Mouse (Mus musculus): ENCODE results near the gene Fndc3b. TPM values are rescaled to one million over a fixed set of nuclear protein-coding genes. Genes with fewer than 3 reads are reported as not detected.
"Not testable (repeated sequence)": the region's sequence is repeated elsewhere in the genome, so short reads cannot be mapped to it uniquely, and the experiment has no call there.

Fndc3b gene
- total and polyA plus RNA-seq, 2 experiments from 2014 or later, result 16.4 to 57.1 TPM

DNA sequence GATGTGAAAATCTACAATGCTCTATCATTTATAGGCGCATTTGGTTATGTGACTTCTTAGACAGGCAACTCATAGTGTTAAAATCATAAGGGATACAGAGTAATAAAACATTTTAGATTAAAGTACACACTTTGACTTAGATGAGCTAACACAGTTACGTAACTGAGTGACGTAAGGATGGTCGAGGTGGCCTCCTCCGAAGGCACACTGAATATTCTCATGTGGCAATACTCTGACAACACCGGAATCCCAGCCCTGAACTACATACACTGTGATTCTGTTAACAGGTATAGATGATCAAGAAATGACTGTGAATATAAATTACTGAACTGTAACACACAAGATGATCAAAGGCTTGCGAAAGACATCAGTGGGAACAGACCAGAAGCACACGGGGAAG, 292.5 kb downstream of the Fndc3b start:
- Histone ChIP-seq H3K4me1 (ENCODE audit: control insufficient read depth, insufficient read depth) (no peaks in the 10 kb centered on the region), H3K9ac (replicated peaks; ENCODE audit: low read depth, low read length) (no peak overlapping the region), H3K4me3 (ENCODE audit: low read depth, low read length) (no peak overlapping the region), H3K27ac (ENCODE audit: low read depth) (no peak overlapping the region), H3K4me2 (ENCODE audit: low read depth, low read length) (no peak overlapping the region), H3K9me3 (replicated peaks; ENCODE audit: control insufficient read depth, low read length) (no peaks in the 10 kb centered on the region), H3K36me3 (replicated peaks; ENCODE audit: control insufficient read depth, insufficient read depth, low read length) (peaks cover 64% of the 10 kb centered on the region), H3K27me3 (ENCODE audit: control insufficient read depth, insufficient read depth, low read length) (no peaks in the 10 kb centered on the region)
- no peak for TF ChIP-seq CTCF (IDR thresholded peaks at IDR 0.05; ENCODE audit: low read depth)
- no peak for TF ChIP-seq EP300 (IDR thresholded peaks at IDR 0.05; ENCODE audit: low read depth)
- WGBS, result 95% methylated on average over 8 of the region's 8 CpGs
- no peak for DNase-seq (ENCODE audit: low spot score)
- no peak for ATAC-seq (ENCODE audit: insufficient read depth, low read depth)

DNA sequence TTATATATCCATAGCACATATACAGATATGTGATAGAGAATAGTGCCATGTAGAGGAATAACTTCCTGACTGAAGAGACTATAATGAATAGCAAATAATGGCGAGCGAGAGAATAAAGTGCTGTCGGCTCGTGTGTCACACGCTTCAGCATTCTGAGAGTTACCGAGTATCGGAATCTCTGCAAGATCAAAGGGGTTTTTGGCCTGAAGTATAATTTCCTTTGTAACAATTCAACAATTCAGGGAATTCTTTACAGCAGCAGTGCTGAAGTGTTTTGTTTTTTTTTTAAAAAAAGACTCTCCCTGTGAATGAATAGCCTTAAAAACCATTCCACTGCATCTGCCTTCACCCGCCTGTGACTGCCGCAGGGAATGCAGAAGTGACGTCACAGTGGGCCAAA, 294.3 kb downstream of the Fndc3b start:
- peaks cover 50% of the 10 kb centered on the region for H3K36me3 ChIP-seq (replicated peaks; ENCODE audit: control insufficient read depth, insufficient read depth, low read length)
- H3K4me1 ChIP-seq (ENCODE audit: control insufficient read depth, insufficient read depth), result no peaks in the 10 kb centered on the region
- H3K27ac ChIP-seq (ENCODE audit: low read depth), result no peak overlapping the region
- no peaks in the 10 kb centered on the region for H3K27me3 ChIP-seq (ENCODE audit: control insufficient read depth, insufficient read depth, low read length)
- no peak for TF ChIP-seq CTCF (IDR thresholded peaks at IDR 0.05; ENCODE audit: low read depth)
- no peak for TF ChIP-seq EP300 (IDR thresholded peaks at IDR 0.05; ENCODE audit: low read depth)
- 87% methylated on average over 10 of the region's 10 CpGs for WGBS
- H3K9me3 ChIP-seq (replicated peaks; ENCODE audit: control insufficient read depth, low read length), result no peaks in the 10 kb centered on the region
- ATAC-seq (ENCODE audit: insufficient read depth, low read depth), result no peak
- H3K9ac ChIP-seq (replicated peaks; ENCODE audit: low read depth, low read length), result no peak overlapping the region
- H3K4me3 ChIP-seq (ENCODE audit: low read depth, low read length), result no peak overlapping the region
- H3K4me2 ChIP-seq (ENCODE audit: low read depth, low read length), result no peak overlapping the region
- DNase-seq (ENCODE audit: low spot score), result no peak

DNA sequence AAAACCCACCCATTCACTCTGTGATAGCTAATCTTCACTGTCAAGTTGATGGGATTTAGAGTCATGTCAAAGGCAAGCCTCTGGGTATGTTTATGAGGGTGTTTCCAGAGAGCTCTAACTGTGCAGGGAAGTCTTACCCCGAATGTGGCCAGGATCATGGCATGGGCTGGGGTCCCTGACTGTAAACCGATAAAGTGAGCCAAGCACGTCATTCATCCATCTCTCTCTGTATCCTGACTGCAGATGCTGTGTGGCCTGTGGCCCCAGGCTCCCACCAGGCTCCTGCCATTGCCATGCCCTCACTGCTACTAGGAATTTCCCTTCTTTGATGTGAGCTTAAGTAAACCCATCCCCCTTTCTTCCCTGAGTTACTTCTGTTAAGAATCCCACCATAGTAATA, 297.5 kb downstream of the Fndc3b start:
- no peak overlapping the region for H3K27ac ChIP-seq (ENCODE audit: low read depth)
- H3K4me2 ChIP-seq (ENCODE audit: low read depth, low read length), result no peak overlapping the region
- no peak for TF ChIP-seq EP300 (IDR thresholded peaks at IDR 0.05; ENCODE audit: low read depth)
- no peak for TF ChIP-seq CTCF (IDR thresholded peaks at IDR 0.05; ENCODE audit: low read depth)
- no peak overlapping the region for H3K9ac ChIP-seq (replicated peaks; ENCODE audit: low read depth, low read length)
- ATAC-seq (ENCODE audit: insufficient read depth, low read depth) (no peak), DNase-seq (ENCODE audit: low spot score) (no peak)
- no peak overlapping the region for H3K4me3 ChIP-seq (ENCODE audit: low read depth, low read length)
- H3K27me3 ChIP-seq (ENCODE audit: control insufficient read depth, insufficient read depth, low read length), result no peaks in the 10 kb centered on the region
- H3K4me1 ChIP-seq (ENCODE audit: control insufficient read depth, insufficient read depth), result no peaks in the 10 kb centered on the region
- peaks cover 23% of the 10 kb centered on the region for H3K36me3 ChIP-seq (replicated peaks; ENCODE audit: control insufficient read depth, insufficient read depth, low read length)
- no peaks in the 10 kb centered on the region for H3K9me3 ChIP-seq (replicated peaks; ENCODE audit: control insufficient read depth, low read length)
- WGBS, result 77% methylated on average over 3 of the region's 3 CpGs

- H3K36me3 ChIP-seq (replicated peaks; ENCODE audit: control insufficient read depth, insufficient read depth, low read length), result peaks cover 6% of the 10 kb centered on the region
- DNase-seq (ENCODE audit: low spot score), result no peak
- no peak overlapping the region for H3K4me2 ChIP-seq (ENCODE audit: low read depth, low read length)
- no peaks in the 10 kb centered on the region for H3K9me3 ChIP-seq (replicated peaks; ENCODE audit: control insufficient read depth, low read length)
- TF ChIP-seq CTCF (IDR thresholded peaks at IDR 0.05; ENCODE audit: low read depth) (no peak), EP300 (IDR thresholded peaks at IDR 0.05; ENCODE audit: low read depth) (no peak)
- no peaks in the 10 kb centered on the region for H3K27me3 ChIP-seq (ENCODE audit: control insufficient read depth, insufficient read depth, low read length)
- H3K4me1 ChIP-seq (ENCODE audit: control insufficient read depth, insufficient read depth), result no peaks in the 10 kb centered on the region
- no peak for ATAC-seq (ENCODE audit: insufficient read depth, low read depth)
- 86% methylated on average over 2 of the region's 2 CpGs for WGBS
- no peak overlapping the region for H3K27ac ChIP-seq (ENCODE audit: low read depth)
- no peak overlapping the region for H3K9ac ChIP-seq (replicated peaks; ENCODE audit: low read depth, low read length)
- no peak overlapping the region for H3K4me3 ChIP-seq (ENCODE audit: low read depth, low read length)
Measured at GRCm38 (mm10) chr3:27411286-27411685, 299.8 kb downstream of the Fndc3b start.

DNA sequence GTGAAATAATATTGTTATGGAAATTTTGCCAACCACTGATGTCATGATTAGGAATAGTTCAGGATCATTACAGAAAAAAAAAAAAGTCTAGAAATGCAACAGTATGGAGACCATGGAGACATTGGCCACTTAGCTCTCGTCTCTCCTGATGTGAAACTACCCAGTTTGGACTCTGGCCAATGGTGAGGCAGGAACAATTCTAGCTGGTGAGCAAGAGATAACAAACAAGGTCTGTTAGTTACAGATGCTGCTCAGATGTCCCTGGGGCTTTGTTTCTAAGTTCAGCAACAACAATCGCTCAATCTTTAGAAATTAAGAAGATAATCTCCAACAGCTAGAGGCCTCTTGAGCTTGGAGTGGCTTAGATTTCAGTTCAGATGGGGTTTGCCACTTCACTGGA, 302.5 kb downstream of the Fndc3b start:
- Histone ChIP-seq H3K27me3 (ENCODE audit: control insufficient read depth, insufficient read depth, low read length) (no peaks in the 10 kb centered on the region), H3K36me3 (replicated peaks; ENCODE audit: control insufficient read depth, insufficient read depth, low read length) (no peaks in the 10 kb centered on the region), H3K4me2 (ENCODE audit: low read depth, low read length) (no peak overlapping the region), H3K9me3 (replicated peaks; ENCODE audit: control insufficient read depth, low read length) (no peaks in the 10 kb centered on the region), H3K27ac (ENCODE audit: low read depth) (no peak overlapping the region), H3K4me1 (ENCODE audit: control insufficient read depth, insufficient read depth) (no peaks in the 10 kb centered on the region), H3K4me3 (ENCODE audit: low read depth, low read length) (no peak overlapping the region), H3K9ac (replicated peaks; ENCODE audit: low read depth, low read length) (no peak overlapping the region)
- TF ChIP-seq CTCF (IDR thresholded peaks at IDR 0.05; ENCODE audit: low read depth), result no peak
- TF ChIP-seq EP300 (IDR thresholded peaks at IDR 0.05; ENCODE audit: low read depth), result no peak
- 29% methylated on average over 2 of the region's 2 CpGs for WGBS
- DNase-seq (ENCODE audit: low spot score), result no peak
- ATAC-seq (ENCODE audit: insufficient read depth, low read depth), result no peak

DNA sequence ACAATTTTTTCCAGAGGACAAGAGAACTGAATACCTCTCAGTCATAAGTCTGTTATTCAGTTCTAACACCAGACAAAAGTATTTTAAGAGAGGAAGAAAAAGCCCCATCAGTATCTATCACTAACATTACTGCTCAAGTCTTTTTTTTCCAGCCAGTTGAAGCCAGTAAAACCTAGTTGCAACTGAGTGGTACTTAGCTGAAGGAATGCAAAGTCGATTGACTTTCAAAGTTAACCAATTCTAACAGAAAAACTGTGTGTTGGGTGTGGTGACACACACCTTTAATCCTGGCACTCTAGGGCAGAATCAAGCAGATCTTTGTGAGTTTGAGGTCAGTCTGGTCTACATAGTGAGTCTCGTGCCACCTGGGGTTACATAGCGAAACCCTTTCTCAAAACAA, 304.7 kb downstream of the Fndc3b start:
- no peak overlapping the region for H3K27ac ChIP-seq (ENCODE audit: low read depth)
- H3K27me3 ChIP-seq (ENCODE audit: control insufficient read depth, insufficient read depth, low read length), result no peaks in the 10 kb centered on the region
- WGBS, result 77% methylated on average over 3 of the region's 3 CpGs
- no peaks in the 10 kb centered on the region for H3K4me1 ChIP-seq (ENCODE audit: control insufficient read depth, insufficient read depth)
- no peak overlapping the region for H3K4me2 ChIP-seq (ENCODE audit: low read depth, low read length)
- H3K9ac ChIP-seq (replicated peaks; ENCODE audit: low read depth, low read length), result no peak overlapping the region
- no peak for ATAC-seq (ENCODE audit: insufficient read depth, low read depth)
- TF ChIP-seq EP300 (IDR thresholded peaks at IDR 0.05; ENCODE audit: low read depth) (no peak), CTCF (IDR thresholded peaks at IDR 0.05; ENCODE audit: low read depth) (no peak)
- no peak overlapping the region for H3K4me3 ChIP-seq (ENCODE audit: low read depth, low read length)
- no peak for DNase-seq (ENCODE audit: low spot score)
- H3K9me3 ChIP-seq (replicated peaks; ENCODE audit: control insufficient read depth, low read length), result no peaks in the 10 kb centered on the region
- H3K36me3 ChIP-seq (replicated peaks; ENCODE audit: control insufficient read depth, insufficient read depth, low read length), result no peaks in the 10 kb centered on the region

DNA sequence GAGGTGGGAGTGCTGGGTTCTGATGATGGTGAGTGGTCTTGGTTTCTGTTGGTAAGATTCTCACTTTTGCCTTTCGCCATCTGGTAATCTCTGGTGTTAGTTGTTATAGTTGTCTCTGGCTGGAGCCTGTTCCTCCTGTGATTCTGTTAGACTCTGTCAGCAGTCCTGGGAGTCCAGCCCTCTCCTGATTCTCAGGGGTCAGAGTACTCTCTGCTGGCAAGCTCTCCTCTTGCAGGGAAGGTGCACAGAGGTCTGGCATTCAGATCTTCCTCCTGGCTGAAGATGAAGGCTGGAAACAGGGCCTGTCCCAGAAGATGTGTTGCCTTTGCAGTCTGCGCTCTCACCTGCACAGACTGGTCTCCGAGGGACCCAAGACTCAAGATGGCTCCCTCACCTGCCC, 310.1 kb downstream of the Fndc3b start:
- ATAC-seq (ENCODE audit: insufficient read depth, low read depth), result not testable (repeated sequence)

More for the DNA sequence above, 310.1 kb downstream of the Fndc3b start:
- not testable (repeated sequence) for H3K4me2 ChIP-seq (ENCODE audit: low read depth, low read length); H3K4me3 ChIP-seq (ENCODE audit: low read depth, low read length); H3K27me3 ChIP-seq (ENCODE audit: control insufficient read depth, insufficient read depth, low read length); H3K9ac ChIP-seq (replicated peaks; ENCODE audit: low read depth, low read length); H3K4me1 ChIP-seq (ENCODE audit: control insufficient read depth, insufficient read depth); H3K9me3 ChIP-seq (replicated peaks; ENCODE audit: control insufficient read depth, low read length); H3K36me3 ChIP-seq (replicated peaks; ENCODE audit: control insufficient read depth, insufficient read depth, low read length); H3K27ac ChIP-seq (ENCODE audit: low read depth); DNase-seq (ENCODE audit: low spot score)
- WGBS, result 85% methylated on average over 3 of the region's 3 CpGs
